Mouse (Mus musculus) CH12.LX (cell line): ENCODE measurements at regions not wholly inside any gene's neighbourhood (a gene's known extent, or its start where the extent isn't known, plus 50 kb on each side); places are given as distances from the start of the nearest gene placed in this dataset.

Experiments used
- DNase-seq: peaks from one replicate; pipeline ENCODE4 v3.0.0-alpha.2; 2013; ENCODE audit errors: extremely low read depth
- H3K27ac ChIP-seq: 2 replicates; pipeline ENCODE4 v1.5.1; 2012; ENCODE audit warnings: low read depth, mild to moderate bottlenecking, control low read depth, moderate library complexity; ENCODE audit not compliant: insufficient read depth
- H3K27me3 ChIP-seq: replicated peaks from 2 replicates; pipeline ENCODE3; 2012; ENCODE audit warnings: inconsistent platforms
- H3K36me3 ChIP-seq, 2 experiments: replicated peaks in 1 of 2; 2 replicates each; pipeline versions ENCODE3 to v1.6.1; 2012; ENCODE audit warnings: inconsistent platforms in 1 of 2, low read length in 1 of 2, mild to moderate bottlenecking in 1 of 2, mixed read lengths in 1 of 2, moderate library complexity in 1 of 2; ENCODE audit not compliant: control insufficient read depth in 1 of 2, insufficient read depth in 1 of 2
- H3K4me1 ChIP-seq, 2 experiments: 2 replicates each; pipeline ENCODE4 v1.6.1; 2012; ENCODE audit warnings: inconsistent platforms in 1 of 2, moderate library complexity in 1 of 2; ENCODE audit not compliant: insufficient read depth in 2 of 2, control insufficient read depth in 1 of 2
- H3K4me2 ChIP-seq: 2 replicates; pipeline ENCODE4 v1.6.1; 2012; ENCODE audit warnings: low read depth, mild to moderate bottlenecking, control low read depth; ENCODE audit not compliant: poor library complexity, insufficient read depth, severe bottlenecking
- H3K4me3 ChIP-seq, 3 experiments: fragments of 150-350 bp in 1 of 3; sonication (generic) in 1 of 3; replicated peaks in 1 of 3; 2 replicates each; pipeline versions ENCODE3 to v1.5.1; 2011 to 2012; ENCODE audit warnings: low read depth in 2 of 3, low read length in 2 of 3, mild to moderate bottlenecking in 2 of 3, moderate library complexity in 2 of 3, control low read depth in 1 of 3, improper control_type of control experiment in 1 of 3, inconsistent platforms in 1 of 3, mixed read lengths in 1 of 3; ENCODE audit not compliant: poor library complexity in 1 of 3
- H3K79me2 ChIP-seq: replicated peaks from 2 replicates; pipeline ENCODE4 v1.6.1; 2012; ENCODE audit warnings: mild to moderate bottlenecking, moderate library complexity; ENCODE audit not compliant: control insufficient read depth, poor library complexity, insufficient read depth, severe bottlenecking; ENCODE audit errors: extremely low read depth
- H3K9ac ChIP-seq: 2 replicates; pipeline ENCODE4 v1.6.1; 2012; ENCODE audit warnings: low read depth, mild to moderate bottlenecking, control low read depth, moderate library complexity; ENCODE audit not compliant: insufficient read depth
- H3K9me3 ChIP-seq: replicated peaks from 2 replicates; pipeline ENCODE3; 2012; ENCODE audit warnings: low read length, inconsistent platforms, mixed read lengths
- BHLHE40 ChIP-seq: IDR thresholded peaks from 2 replicates; pipeline ENCODE4 v1.6.1; 2011; ENCODE audit warnings: mild to moderate bottlenecking, low read depth, low read length, improper control_type of control experiment
- CTCF ChIP-seq, 2 experiments: IDR thresholded peaks in 1 of 2; conservative IDR thresholded peaks in 1 of 2; 2 replicates each; pipeline ENCODE4 v1.5.1; 2011 to 2012; ENCODE audit warnings: low read depth in 2 of 2, low read length in 2 of 2, improper control_type of control experiment in 1 of 2, inconsistent platforms in 1 of 2, mild to moderate bottlenecking in 1 of 2, moderate library complexity in 1 of 2
- ELF1 ChIP-seq: IDR thresholded peaks from 2 replicates; pipeline ENCODE4 v1.6.1; 2014; ENCODE audit warnings: low read depth, mild to moderate bottlenecking, inconsistent platforms, low read length, improper control_type of control experiment
- JUN ChIP-seq: IDR thresholded peaks from 2 replicates; pipeline ENCODE4 v1.6.1; 2011; ENCODE audit warnings: low read depth, mild to moderate bottlenecking, low read length, improper control_type of control experiment, moderate library complexity; ENCODE audit not compliant: insufficient read depth
- KAT2A ChIP-seq: IDR thresholded peaks from 2 replicates; pipeline ENCODE4 v1.6.1; 2012; ENCODE audit warnings: low read length, improper control_type of control experiment, inconsistent platforms; ENCODE audit not compliant: insufficient replicate concordance
- MAFK ChIP-seq: IDR thresholded peaks from 2 replicates; pipeline ENCODE4 v1.6.1; 2011; ENCODE audit warnings: low read length, improper control_type of control experiment; ENCODE audit not compliant: insufficient replicate concordance
- MAX ChIP-seq: IDR thresholded peaks from 2 replicates; pipeline ENCODE4 v1.6.1; 2011; ENCODE audit warnings: low read length, improper control_type of control experiment
- MXI1 ChIP-seq: IDR thresholded peaks from 2 replicates; pipeline ENCODE4 v1.6.1; 2011; ENCODE audit warnings: mild to moderate bottlenecking, low read depth, low read length, improper control_type of control experiment
- MYC ChIP-seq: IDR thresholded peaks from 2 replicates; pipeline ENCODE4 v1.6.1; 2011; ENCODE audit warnings: low read depth, mild to moderate bottlenecking, improper control_type of control experiment, low read length
- NRF1 ChIP-seq: IDR thresholded peaks from 2 replicates; pipeline ENCODE4 v1.6.1; 2014; ENCODE audit warnings: low read depth, mild to moderate bottlenecking, inconsistent platforms, low read length, improper control_type of control experiment, moderate library complexity
- PAX5 ChIP-seq: IDR thresholded peaks from 2 replicates; pipeline ENCODE4 v1.6.1; 2012; ENCODE audit warnings: low read length, inconsistent platforms, mixed read lengths
- POLR2A ChIP-seq: IDR thresholded peaks from 2 replicates; pipeline ENCODE4 v1.6.1; 2011; ENCODE audit warnings: low read depth, mild to moderate bottlenecking, improper control_type of control experiment, low read length
- POLR2AphosphoS2 ChIP-seq: IDR thresholded peaks from 2 replicates; pipeline ENCODE4 v1.6.1; 2011; ENCODE audit warnings: low read depth, low read length, improper control_type of control experiment
- RAD21 ChIP-seq: IDR thresholded peaks from 2 replicates; pipeline ENCODE4 v1.6.1; 2011; ENCODE audit warnings: low read depth, mild to moderate bottlenecking, low read length, improper control_type of control experiment, moderate library complexity
- SIN3A ChIP-seq: IDR thresholded peaks from 2 replicates; pipeline ENCODE4 v1.6.1; 2012; ENCODE audit warnings: low read length, improper control_type of control experiment, inconsistent platforms
- SMC3 ChIP-seq: IDR thresholded peaks from 2 replicates; pipeline ENCODE4 v1.6.1; 2011; ENCODE audit warnings: low read depth, low read length, improper control_type of control experiment
- TBP ChIP-seq: conservative IDR thresholded peaks from 2 replicates; pipeline ENCODE4 v1.6.1; 2011; ENCODE audit warnings: low read depth, low read length, improper control_type of control experiment
- USF1 ChIP-seq: IDR thresholded peaks from 2 replicates; pipeline ENCODE4 v1.6.1; 2014; ENCODE audit warnings: low read depth, mild to moderate bottlenecking, inconsistent platforms, low read length, improper control_type of control experiment
- ZKSCAN1 ChIP-seq: IDR thresholded peaks from 2 replicates; pipeline ENCODE4 v1.6.1; 2012; ENCODE audit warnings: low read depth, inconsistent platforms, low read length, improper control_type of control experiment, borderline replicate concordance
- ZMIZ1 ChIP-seq: IDR thresholded peaks from 2 replicates; pipeline ENCODE4 v1.6.1; 2012; ENCODE audit warnings: low read depth, mild to moderate bottlenecking, inconsistent platforms, low read length, improper control_type of control experiment
- dilution Hi-C: fragments of 300-500 bp; cut with MboI; formaldehyde crosslinking; loops from 2 replicates; pipeline ENCODE4 v1.14.3; 2020; ENCODE audit warnings: low sequenced_read_pairs; ENCODE audit not compliant: extremely low pct_unique_long_range_greater_than_20kb, extremely low pct_ligation_motif_present
- in situ Hi-C: fragments of 300-500 bp; cut with MboI; formaldehyde crosslinking; loops from 3 replicates; pipeline ENCODE4 v1.14.3; 2019; ENCODE audit warnings: low sequenced_read_pairs, low pct_ligation_motif_present, low pct_unique_long_range_greater_than_20kb, mixed read lengths

GRCm38 (mm10) chr2:71627097-71627755 lies 80.7 kb upstream of the Dlx2 start:
- no peaks in the 10 kb centered on the region for H3K27me3 ChIP-seq
- peaks cover 13 to 28% of the 10 kb centered on the region in 2 experiments for H3K4me1 ChIP-seq
- H3K9ac ChIP-seq = no peak overlapping the region
- in situ Hi-C loops = no loop called here
- no peak overlapping the region for H3K27ac ChIP-seq
- peak; percentile 81 for DNase-seq
- H3K4me2 ChIP-seq = peak overlapping the region; percentile 85; the same call in 1 of the 2 replicates
- TF ChIP-seq POLR2A (no peak), BHLHE40 (0 out of 2 replicates have a peak, but pooled peaks have one; percentile 5), MAX (no peak), NRF1 (no peak), USF1 (no peak), SMC3 (no peak), CTCF (conservative IDR thresholded peaks at IDR 0.05 in 1 of 2, IDR thresholded peaks at IDR 0.05 in 1 of 2; ENCODE audit: low read depth in 2 of 2, low read length in 2 of 2) (no peak), ZKSCAN1 (no peak)
- H3K79me2 ChIP-seq = no peaks in the 10 kb centered on the region
- H3K4me3 ChIP-seq = peak overlapping the region in 1 of 3 experiments; percentile 33
- H3K9me3 ChIP-seq = no peaks in the 10 kb centered on the region
- dilution Hi-C loops = no loop called here
- no peaks in the 10 kb centered on the region for H3K36me3 ChIP-seq

- in situ Hi-C loops = no loop called here
- no peaks in the 10 kb centered on the region for H3K36me3 ChIP-seq
- TF ChIP-seq MAFK = no peak
- TF ChIP-seq USF1 = no peak
- TF ChIP-seq MXI1 = no peak
- TF ChIP-seq ZMIZ1 = no peak
- no peak for TF ChIP-seq ELF1
- TF ChIP-seq MYC = no peak
- TF ChIP-seq POLR2A = no peak
- TF ChIP-seq ZKSCAN1 = no peak
- no peak for TF ChIP-seq JUN
- no peak for TF ChIP-seq SIN3A
- no peak for TF ChIP-seq CTCF (conservative IDR thresholded peaks at IDR 0.05 in 1 of 2, IDR thresholded peaks at IDR 0.05 in 1 of 2; ENCODE audit: low read depth in 2 of 2, low read length in 2 of 2)
- no peak for TF ChIP-seq PAX5
- TF ChIP-seq TBP = no peak
- TF ChIP-seq POLR2AphosphoS2 = no peak
- no peak for TF ChIP-seq RAD21
- no peak for TF ChIP-seq KAT2A
- TF ChIP-seq, all 38 proteins: peak for 0
- DNase-seq = no peak
- Histone ChIP-seq H3K9me3 (no peaks in the 10 kb centered on the region), H3K4me3 (no peak overlapping the region), H3K4me2 (no peak overlapping the region), H3K27me3 (no peaks in the 10 kb centered on the region), H3K4me1 (peaks cover 13 to 19% of the 10 kb centered on the region in 2 experiments), H3K79me2 (no peaks in the 10 kb centered on the region), H3K27ac (no peak overlapping the region), H3K9ac (no peak overlapping the region)
- dilution Hi-C loops = no loop called here
Observed at GRCm38 (mm10) chr2:71628821-71629220, 82.3 kb upstream of the Dlx2 start.
